Mouse (Mus musculus): ENCODE data around the gene 1700016C15Rik.

1700016C15Rik gene

DNA sequence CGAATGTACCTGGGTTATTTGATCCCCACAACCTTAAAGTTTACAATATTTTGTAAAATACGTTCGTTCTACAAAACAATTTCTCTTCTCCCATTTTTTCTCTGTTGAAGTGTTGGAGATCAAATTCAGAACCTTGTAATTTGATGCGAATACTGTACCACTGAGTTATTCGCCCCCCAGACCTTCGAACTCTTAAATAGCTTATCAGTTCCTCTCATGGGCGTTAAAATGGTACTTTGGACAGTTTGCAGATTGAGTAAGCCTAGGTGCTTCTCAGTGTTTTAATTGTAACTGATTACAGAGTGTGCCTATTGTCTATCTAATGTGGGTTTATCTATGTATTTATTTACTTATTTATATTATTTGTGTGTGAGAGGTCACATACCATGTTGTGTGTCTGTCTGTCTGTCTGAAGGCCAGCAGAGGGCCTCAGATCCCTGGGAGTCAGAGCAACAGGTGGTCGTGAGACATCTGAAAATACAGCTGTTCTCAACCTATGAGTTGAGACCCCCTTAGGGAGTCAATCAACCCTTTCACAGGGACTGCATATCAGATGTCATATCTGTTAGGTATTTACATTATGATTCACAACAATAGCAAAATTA, 67.6 kb downstream of the 1700016C15Rik start:
- no peak for DNase-seq (ENCODE audit: low spot score)
